Mouse (Mus musculus): ENCODE data around the gene Tie1.

Gene Tie1

DNA sequence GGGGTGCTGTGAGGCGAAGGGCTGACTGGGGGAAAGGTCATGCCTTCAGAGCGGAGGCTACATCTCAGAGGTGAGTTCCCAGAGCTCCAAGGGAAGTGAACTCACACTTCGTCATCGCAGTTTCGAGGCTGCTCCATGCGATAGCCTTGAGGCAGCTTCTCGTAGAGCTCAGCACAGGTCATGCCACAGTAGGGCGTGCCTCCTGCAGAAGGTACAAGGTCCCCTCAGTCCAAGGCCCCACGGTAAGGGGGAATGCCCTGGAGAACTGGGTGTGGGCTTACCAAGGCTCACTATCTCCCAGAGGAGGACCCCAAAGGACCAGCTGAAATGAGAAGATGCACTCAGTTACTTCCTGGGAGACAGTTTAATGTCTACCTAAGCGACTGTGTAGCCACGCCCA is 17.2 kb downstream of the Tie1 start:
- DNase-seq: no peak

DNA sequence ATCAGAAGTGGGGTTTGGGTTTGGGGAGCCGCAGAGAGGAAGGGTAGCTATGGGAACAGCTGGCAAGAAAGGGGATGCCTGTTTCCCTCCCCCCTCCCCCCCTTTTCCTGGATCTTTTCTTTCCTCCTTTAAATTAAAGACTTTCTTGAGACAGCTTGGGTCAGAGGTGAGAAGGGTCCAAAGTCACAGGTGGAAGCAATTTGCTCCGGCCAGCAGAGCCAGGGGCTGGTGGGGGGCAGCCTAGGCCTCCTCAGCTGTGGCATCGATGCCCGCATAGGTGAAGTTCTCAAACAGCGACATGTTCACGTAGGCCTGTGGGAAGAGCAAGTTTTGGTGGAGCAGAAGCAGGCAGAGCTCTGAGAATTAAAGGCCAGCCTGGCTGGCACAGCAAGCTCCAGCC is 18.6 kb downstream of the Tie1 start:
- DNase-seq: no peak

DNA sequence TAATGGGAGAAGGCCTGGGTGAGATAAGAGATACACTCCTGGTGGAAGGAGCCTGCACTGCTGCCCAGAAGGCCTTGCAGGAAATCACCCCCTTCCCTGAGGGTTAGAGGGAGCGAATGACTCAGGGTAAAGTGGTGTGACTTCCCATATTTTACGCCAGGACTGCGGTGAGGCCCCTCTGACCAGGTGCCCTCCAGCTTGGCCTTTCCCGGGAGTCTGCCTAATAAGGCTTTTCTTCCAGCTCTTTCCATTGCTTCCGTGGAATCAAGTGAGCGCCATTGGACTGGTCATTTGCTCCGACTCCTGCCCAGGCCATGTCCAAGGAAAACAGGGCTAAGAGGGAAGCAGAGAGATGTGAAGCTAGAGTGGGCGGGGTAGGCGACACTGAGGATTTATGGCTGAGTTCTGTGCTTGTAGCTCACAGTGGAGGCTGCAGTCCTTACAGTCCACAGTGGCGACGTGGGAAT is 24.1 kb downstream of the Tie1 start:
- DNase-seq: no peak

DNA sequence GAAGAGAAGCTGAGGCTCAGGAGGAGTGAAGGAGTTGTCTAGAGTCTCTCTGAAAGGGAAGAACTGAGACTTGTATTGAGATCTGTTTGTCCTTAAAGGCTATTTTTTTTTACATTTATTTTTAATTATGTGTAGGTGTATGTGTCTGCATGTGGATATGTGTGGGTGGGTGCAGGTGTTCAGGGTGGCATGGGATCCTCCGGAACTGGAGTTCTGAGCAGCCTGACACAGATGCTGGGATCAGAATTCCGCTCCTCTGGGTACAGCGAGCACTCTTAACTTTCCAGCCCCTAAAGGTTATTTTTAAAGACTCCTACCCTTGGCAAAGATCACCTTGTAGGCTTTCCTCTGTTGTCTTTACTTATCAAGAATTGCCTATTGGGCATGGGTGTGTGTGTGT is 24.9 kb downstream of the Tie1 start:
- DNase-seq: no peak

DNA sequence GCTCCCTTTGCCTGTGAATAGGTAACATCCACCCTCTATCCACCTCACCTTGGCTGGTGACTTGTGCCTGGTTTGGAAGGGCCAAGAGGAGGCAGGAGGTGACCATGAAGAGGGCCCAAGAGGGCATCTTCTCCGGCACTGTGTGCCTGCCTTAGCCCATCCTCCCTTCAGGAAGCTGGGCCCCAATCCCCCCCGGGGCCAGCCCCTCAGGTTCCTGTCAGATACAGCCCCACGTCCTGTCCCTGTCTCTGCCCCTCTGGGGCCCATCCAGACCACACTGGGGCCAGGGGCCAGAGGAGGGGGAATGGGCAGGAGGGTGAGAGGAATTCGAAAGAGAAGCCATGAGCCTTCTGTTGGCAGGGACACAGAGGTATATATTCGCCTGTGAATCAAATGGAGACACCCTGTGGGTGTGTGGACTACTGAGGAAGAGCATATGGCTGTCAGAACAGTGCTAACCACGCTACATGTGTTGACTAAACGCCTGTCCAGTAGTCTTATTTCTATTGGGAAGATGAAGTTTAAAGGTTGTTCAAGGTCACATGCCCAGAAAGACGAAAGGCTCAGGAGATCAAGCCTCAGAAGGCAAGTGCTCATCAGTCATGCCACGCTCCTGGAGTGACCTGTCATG is 32.4 kb downstream of the Tie1 start, which contains the start of gene Mpl:
Gene Mpl (minus strand): TSS at position 169 of the 631 bp plus-strand sequence.
- no peak for DNase-seq

DNA sequence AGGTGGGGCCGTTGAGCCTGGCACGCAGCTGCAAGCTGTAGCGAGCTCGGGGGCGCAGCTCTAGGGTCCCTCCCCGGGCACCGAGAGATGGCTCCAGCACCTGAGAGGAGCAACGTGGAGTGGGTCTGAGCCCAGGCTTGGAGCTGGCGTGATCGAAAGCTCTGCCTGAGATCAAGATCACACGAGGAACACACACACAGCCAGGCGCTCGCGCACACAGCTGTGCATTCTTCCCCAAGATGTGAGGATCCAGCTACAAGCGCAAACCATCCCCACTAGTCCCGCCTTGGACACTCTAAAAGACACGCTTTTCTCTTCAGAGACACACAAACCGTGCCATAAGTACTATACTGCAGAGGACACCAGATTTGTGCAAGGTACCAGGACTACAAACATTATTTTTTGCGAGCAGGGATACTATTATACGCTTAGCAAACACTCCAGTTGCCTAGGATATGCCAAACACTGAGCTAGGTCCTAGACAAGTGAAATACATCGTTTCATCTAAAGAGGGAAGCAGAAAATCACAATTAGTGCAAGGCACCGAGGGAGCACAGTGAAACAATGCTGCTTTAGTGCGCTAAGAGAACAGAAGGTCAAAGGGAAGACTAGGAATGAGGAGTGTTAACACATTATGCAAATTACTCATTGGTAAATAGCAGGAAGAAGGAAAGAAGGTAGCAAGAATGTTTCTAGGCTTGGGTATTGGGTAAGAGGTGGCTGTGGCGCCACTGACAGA is 43.3 kb downstream of the Tie1 start:
- no peak for DNase-seq

DNA sequence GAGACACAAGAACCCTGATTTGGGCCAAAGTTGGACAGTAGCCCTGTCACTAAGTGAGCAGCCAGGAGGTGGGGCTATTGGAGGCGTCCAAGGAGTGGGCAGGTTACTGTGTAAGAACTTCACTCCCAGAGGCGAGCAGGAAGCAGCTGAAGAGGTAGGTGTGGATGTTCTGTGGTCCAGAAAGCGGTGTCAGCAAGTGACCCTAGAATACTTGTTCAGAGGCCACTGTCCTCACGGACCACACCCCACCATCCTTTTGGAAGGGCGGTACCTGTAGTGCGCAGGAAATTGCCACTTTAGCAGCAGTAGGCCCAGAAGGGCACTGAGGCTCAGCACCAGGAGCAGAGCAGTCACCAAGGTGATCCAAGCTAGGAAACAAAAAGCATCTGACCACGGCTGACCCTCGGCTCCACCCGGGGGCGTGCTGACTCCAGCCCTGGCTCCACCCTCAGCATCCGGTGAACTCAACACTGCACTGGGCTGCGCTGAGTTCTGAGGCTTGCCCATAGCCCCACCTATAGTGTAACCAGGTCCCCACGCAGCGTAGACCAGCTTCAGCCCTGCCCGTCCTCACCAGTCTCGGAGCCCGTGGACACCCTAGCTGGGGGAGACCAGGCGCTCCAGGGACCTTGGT is 44.0 kb downstream of the Tie1 start:
- DNase-seq: peak; percentile 22 to 32

DNA sequence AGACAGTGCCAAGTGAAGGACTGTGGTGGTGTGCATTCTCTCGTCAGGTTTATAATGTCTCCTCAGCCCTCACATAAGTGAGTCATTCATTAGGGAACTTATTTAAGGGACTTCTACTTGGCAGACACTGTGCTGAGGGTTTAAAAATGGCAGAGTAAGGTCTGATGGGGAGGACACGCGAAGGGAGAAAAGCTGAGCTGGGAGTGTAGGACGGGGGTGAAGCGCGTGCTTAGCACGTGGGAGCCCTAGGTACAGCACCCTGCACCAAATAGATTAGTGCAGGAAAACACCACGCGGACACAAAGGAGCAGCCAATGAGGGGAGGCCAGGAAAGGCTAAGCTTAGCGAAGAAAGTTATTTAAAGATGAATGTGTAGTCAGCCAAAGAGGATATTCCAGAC is 44.8 kb downstream of the Tie1 start:
- DNase-seq: no peak

DNA sequence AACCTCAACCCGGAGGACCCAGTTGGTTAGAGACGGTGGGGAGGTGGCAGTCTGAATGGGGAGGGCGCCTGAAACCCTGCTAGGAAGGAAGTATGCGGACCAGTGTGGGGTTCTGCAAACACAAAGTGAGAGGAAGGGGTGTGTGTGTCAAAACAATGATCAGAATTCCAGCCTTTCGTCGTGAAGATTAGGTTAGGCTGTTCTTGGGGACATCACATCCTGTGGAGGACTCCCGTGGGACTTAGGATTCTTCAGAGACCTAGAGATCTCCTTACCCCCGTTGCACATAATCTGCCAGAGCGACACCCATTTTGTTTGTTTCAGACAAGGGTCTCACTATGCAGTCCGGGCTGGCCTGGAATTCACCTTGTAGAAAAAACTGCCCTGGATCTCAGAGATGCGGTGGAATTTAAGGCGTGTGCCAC is 52.0 kb downstream of the Tie1 start:
- peak in 1 of 2 experiments; percentile 15 for DNase-seq

DNA sequence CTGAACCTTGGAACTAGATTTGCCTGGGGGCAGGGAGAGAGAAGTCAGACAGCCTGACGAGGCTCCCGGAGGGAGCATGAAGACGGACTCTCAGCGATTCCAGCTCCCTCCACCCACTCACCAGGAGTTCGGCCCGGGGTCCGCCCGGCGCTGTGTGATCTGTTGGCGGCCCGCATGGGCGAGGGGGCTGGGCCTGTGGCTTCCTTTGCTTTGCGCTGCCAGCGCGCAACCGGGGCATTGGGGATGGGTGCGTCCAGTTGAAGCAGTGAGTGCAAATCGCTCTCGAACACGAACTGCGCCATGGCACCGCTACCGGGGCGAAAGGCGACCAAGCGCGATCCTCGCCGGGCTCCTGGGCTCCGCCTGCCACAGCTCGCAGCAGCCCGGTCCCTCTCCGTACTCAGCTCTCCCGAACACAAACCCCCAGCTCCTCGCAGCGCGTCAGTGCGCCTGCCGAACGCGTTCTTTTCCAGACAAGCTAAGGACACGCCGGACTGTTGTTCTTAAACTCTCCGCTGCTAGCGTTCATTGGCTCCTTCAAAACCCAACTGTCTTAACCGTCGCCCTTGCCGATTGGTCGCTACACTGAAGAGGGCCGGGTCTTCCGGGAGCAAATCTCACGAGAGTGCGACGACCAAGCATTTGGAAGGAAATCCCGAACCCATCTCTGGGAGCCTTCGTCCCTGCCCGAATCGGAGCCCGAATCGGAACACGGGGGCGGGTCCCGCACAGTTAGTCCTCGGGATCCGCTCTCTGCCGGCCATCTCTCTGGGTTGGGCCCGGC is 52.8 kb downstream of the Tie1 start, which contains the start of gene Cdc20:
Gene Cdc20 (minus strand): TSS at position 533 of the 784 bp plus-strand sequence.
- DNase-seq: peak; percentile 82 to 86

DNA sequence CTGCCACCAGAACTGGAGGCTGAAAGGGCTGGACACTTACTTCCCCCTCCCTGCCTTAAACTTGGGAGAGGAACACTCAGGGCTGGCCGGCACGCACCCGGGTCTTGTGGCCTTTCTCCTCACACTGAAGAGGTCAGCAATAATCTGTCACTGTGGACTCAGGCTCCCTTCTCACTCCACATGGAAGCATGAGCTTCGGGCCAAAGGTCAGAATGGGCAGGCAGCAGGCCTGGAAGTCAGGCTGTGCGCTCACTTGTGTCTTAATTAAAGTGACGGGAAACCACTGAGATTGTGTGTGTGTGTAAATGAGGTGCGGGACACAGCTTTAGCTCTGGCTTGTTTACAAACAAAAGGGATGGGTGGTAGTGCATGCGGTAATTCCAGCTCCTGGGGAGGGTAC is 57.5 kb downstream of the Tie1 start:
- DNase-seq: no peak

DNA sequence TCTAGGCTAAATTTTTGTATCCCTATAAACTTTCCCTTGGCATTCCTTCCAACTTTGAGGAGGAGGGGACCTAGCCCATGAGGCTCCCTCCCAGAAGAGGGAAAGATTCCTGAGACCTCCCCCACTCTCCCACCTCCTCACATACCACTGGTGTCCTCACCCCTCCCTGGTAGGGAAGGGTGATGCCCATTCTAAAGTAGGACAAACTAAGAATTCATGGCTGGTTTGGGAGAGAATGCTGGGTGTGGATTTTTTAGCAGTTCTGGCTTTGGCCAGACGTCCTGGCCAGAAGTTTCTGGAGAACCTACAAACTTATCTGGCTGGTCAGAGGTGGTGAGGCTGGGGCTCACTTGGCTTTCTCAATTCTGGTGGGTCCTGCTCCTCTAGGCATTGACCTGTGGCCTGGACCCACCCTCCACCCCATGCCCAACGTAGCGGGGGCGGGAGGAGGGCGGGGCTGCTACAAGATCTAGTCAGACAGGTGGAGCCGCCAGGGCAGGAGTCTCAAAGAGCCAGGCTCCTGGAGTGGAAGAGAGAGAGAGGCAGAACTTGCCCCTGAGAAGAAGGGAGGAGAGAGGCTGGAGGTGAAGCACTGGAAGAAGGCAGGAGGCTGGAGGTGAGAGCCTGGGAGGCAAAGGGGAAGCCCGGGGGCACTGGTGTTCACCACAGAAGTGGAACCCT is 60.5 kb downstream of the Tie1 start:
- no peak for DNase-seq

DNA sequence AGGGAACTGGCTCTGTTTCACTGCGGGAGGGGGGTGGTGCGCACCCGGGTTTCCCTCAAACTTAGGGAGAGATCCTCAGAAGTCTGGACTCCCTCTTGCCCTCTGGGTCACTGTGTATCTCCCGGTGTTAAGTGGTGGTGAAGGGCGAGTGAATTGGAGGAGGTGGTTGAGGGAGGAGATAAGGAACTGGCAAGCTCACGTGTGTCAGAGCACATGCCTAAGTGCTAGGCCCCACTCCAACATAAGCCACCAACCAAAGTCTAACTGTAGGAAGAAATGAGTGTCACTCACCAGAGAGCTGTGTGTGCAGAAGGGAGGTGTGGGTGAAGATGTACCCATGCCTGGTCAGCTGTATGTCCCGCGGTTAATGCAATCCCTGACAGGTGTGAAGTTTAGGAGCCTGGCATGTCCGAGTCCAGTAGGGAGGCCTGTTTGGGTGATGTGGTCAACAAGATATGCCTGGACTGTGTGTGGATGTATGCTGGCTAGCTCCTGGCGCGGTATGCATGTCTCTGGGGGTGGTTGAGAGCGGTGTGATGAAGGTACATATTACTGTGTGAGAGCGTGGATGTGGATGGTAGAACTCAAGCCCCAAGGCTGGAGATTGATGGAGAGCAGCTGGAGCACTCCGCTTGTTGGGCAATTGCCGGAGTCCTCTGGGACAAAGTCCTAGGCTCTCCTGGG is 61.2 kb downstream of the Tie1 start:
- no peak for DNase-seq

DNA sequence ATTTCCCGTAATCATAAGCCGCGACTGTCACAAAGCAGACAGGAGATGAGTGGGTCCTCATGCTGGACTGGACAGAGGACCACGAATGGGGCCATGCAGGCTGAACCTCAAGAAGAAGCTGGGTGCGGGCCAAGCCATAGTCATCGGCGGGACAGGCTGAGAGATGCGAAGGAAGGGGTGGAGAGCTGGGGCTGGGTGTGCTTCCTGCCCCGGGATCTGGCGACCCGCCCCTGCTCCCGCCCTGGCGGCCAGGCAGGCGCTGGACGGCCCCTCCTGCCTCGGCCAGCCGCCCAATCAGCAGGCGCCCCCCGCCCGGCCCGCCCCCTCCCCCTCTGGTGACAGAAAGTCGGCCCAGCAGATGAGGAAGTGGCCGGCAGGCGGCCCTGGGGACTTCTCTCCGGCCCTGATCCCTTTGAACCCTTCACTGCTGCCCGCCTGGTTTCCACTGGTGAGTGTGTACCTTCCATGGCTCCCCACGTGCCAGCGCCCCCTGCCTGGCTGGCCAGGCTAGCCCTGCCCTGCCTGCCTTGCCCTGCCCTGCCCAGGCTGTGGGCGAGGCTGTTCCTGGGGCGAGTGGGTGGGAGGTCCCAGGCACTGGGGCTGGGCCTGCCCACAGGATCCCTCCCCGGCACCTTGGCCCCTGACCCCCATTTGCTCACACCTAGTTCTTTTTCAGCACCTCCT is 62.0 kb downstream of the Tie1 start, which contains the start of gene Elovl1:
Gene Elovl1 (plus strand): TSS at position 326 of the 684 bp plus-strand sequence.
- peak; percentile 71 to 85 for DNase-seq

DNA sequence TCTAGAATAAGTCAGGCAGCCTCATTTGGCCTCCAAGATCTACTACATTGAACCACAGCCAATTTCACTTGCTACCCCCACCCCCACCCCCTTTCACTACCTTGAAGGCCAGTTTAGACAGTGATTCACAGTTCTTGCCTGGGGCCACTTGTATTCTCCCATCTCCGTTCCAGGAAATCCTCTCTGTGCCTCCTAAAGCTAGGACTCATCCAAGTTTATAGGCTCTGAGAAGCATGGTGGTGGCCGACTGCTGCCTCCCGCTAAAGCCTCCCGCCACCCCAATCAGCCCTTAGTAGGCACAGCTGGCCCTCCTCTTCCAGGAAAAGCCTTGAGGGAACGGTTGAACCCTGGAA is 62.5 kb downstream of the Tie1 start:
- no peak for DNase-seq

DNA sequence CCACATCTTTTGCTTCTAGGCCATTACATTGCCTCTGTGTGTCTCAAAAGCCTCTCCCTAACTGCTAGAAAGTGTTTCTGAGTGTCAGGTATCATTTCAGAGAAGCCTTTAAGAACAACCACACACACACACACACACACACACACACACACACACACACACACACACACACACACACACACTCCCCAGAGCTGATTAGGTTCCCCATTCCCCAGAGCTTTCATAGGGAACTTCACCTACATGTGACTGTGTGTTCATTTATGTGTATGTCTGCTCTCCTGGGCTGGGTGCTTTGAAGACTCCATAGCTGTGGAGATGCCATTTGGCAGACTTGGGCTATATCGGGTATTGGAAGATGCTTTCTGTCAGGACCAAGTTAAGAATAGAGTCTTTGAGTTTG is 64.5 kb downstream of the Tie1 start:
- DNase-seq: no peak

DNA sequence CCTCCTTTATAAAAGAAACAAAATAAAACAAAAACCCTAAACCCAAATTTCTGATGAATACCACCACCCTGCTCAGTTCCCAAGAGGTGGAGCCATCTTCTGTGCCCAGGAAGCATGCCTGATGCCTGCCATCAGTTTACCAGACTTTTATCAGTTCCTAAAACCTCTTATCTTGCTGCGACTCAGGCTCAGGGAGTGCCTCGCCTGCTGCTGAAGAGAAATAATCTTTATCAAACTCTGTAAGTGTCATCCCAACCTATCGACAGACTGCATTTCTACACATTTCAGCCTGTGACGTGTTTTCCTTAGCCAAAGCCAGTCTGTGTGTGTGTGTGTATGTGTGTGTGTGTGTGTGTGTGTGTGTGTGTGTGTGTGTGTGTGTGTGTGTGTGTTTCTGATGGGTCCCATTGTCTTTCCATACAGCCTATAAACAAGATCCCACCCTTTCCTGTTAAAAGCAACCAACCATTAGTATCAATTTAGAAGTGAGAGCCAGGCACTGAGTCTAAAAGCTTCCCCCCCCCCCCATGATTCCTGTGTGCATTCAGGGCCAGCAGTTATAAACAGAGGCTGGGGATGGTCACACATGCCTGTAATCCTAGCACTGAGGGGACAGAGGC is 65.2 kb downstream of the Tie1 start:
- no peak for DNase-seq

DNA sequence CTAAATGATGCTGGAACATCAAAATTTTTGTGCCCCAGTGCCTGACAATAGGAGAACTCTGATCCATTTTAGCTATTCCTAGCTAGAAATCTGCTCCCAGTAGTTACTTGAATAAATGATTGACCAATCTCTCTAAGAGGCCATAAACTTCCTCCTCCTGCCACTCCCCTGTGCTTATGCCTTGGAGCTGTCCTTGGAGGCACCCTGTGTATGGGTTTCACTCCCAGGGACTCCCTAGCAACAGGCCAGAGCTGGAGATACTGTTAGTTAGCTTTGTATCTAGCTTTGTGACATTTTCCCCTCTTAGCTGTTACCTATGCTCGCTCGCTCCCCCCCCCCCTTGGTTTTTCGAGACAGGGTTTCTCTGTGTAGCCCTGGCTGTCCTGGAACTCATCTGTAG is 68.5 kb downstream of the Tie1 start:
- DNase-seq: no peak
